Mouse (Mus musculus) G1E-ER4 (cell line): ENCODE results near the gene Pabpc1l. TPM values are rescaled to one million over a fixed set of nuclear protein-coding genes. Genes with fewer than 3 reads are reported as not detected.

Experiments
- GATA1 ChIP-seq: IDR thresholded peaks from one replicate; pipeline ENCODE4 v1.8.0; 2012; ENCODE audit warnings: low read length, inconsistent platforms
- polyA plus RNA-seq: library from polyadenylated mRNA; stranded (reverse); fragments of >175 nt; gene quantifications from 2 replicates; pipeline ENCODE4 v1.2.3, GENCODE M21; 2012

Pabpc1l gene
- polyA plus RNA-seq, 1 experiment = 0.14 TPM

- no peak for TF ChIP-seq GATA1
Measured at GRCm38 (mm10) chr2:164015304-164015703, 9.9 kb upstream of the Pabpc1l start.

GRCm38 (mm10) chr2:164018910-164019309 is 6.3 kb upstream of the Pabpc1l start:
- no peak for TF ChIP-seq GATA1

GRCm38 (mm10) chr2:164019943-164020342 is 5.3 kb upstream of the Pabpc1l start:
- no peak for TF ChIP-seq GATA1

- TF ChIP-seq GATA1 = no peak
Measured at GRCm38 (mm10) chr2:164022104-164022503, 3.1 kb upstream of the Pabpc1l start.

- no peak for TF ChIP-seq GATA1
Measured at GRCm38 (mm10) chr2:164031147-164031546, 5.9 kb downstream of the Pabpc1l start.

GRCm38 (mm10) chr2:164032973-164033372 is 7.7 kb downstream of the Pabpc1l start:
- TF ChIP-seq GATA1 = no peak

- no peak for TF ChIP-seq GATA1
Measured at GRCm38 (mm10) chr2:164036520-164037019, 11.3 kb downstream of the Pabpc1l start.

- TF ChIP-seq GATA1 = no peak
Measured at GRCm38 (mm10) chr2:164038407-164039028, 13.3 kb downstream of the Pabpc1l start.

GRCm38 (mm10) chr2:164040949-164041348 is 15.7 kb downstream of the Pabpc1l start:
- no peak for TF ChIP-seq GATA1

- TF ChIP-seq GATA1 = no peak
Measured at GRCm38 (mm10) chr2:164041523-164041922, 16.3 kb downstream of the Pabpc1l start.

GRCm38 (mm10) chr2:164047197-164047690 is 22.0 kb downstream of the Pabpc1l start:
- TF ChIP-seq GATA1 = no peak

GRCm38 (mm10) chr2:164053767-164054166 is 28.5 kb downstream of the Pabpc1l start:
- no peak for TF ChIP-seq GATA1

GRCm38 (mm10) chr2:164054671-164055070 is 29.4 kb downstream of the Pabpc1l start:
- TF ChIP-seq GATA1 = no peak

GRCm38 (mm10) chr2:164059634-164060235 is 34.5 kb downstream of the Pabpc1l start:
- TF ChIP-seq GATA1 = no peak

GRCm38 (mm10) chr2:164070142-164070764 is 45.0 kb downstream of the Pabpc1l start, which contains the start of gene Stk4:
Stk4 (plus strand) TSS chr2:164070322.
- no peak for TF ChIP-seq GATA1

- TF ChIP-seq GATA1 = no peak
Measured at GRCm38 (mm10) chr2:164070765-164071436, 45.7 kb downstream of the Pabpc1l start, which contains the start of gene Tomm34. Tomm34 (minus strand) TSS chr2:164071169.
